10 mouse cellular contexts compared by ENCODE assay signal in the genomic region with DNA sequence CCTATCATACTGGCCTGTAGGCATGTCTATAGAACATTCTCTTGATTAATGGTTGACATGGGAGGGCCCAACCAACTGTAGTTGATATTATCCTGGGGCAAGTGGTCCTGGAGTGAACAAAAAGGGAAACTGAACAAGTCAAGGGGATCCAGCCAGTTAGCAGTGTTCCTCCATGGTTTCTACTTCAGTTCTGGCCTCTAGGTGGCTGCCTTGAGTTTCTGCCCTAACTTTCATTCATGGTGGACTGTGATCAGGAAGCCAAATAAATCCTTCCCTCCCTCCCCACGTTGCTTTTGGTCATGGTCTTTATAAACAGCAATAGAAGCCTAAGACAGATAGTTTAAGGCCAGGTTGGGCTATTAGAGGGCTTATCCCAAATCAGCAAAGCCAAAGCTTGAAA. TPM values are rescaled to one million over a fixed set of nuclear protein-coding genes. Genes with fewer than 3 reads are reported as not detected.
DNase-seq lines count a peak whose midpoint lies in the region; ATAC-seq and TF ChIP-seq lines count a peak whose summit lies in the region.
"Had no signal": no experiment of that assay in that cellular context is flagged by ENCODE, and none has a peak within 500 bp of the region (broad histone marks: within the 10 kb centered on the region; RNA-seq: fewer than 3 reads in every experiment).

No protein-coding gene starts in this region.

- no peak overlapping the region for H3K27ac ChIP-seq in ES-Bruce4 (ENCODE audit: insufficient read depth, low read length)
- no peak overlapping the region for H3K27ac ChIP-seq in heart, embryonic 10.5 days
- H3K27ac ChIP-seq: embryonic facial prominence, embryonic 12.5 days; limb, embryonic 15.5 days had no signal

- no peaks in the 10 kb centered on the region for H3K4me1 ChIP-seq in ES-Bruce4 (ENCODE audit: control insufficient read depth, insufficient read depth, low read length)
- peaks cover 17% of the 10 kb centered on the region; the same call in 1 of the 2 replicates for H3K4me1 ChIP-seq in heart, embryonic 10.5 days

- H3K4me3 ChIP-seq in ES-Bruce4 (ENCODE audit: low read depth, low read length), result no peak overlapping the region
- H3K4me3 ChIP-seq in heart, embryonic 10.5 days, result no peak overlapping the region
- H3K4me3 ChIP-seq: embryonic facial prominence, embryonic 12.5 days; limb, embryonic 15.5 days had no signal

- H3K9ac ChIP-seq in ES-Bruce4 (ENCODE audit: low read depth, poor library complexity, severe bottlenecking), result no peak overlapping the region
- H3K9ac ChIP-seq: embryonic facial prominence, embryonic 12.5 days; limb, embryonic 15.5 days had no signal

- TF ChIP-seq POLR2A in ES-Bruce4 (IDR thresholded peaks at IDR 0.05; ENCODE audit: insufficient read depth, low read length), result no peak

- CTCF ChIA-PET in Patski (lab: Charles Lee), result interaction anchor here (0.7 to 8.8 kb wide), 24 partner anchors 9 to 356 kb away, joined by 3 to 184 read pairs (median 4); a partner anchor contains a TSS

- in situ Hi-C loops in Patski (cut with MboI; ENCODE audit: low pct_unique_long_range_greater_than_20kb), result loop anchor here (5.0 to 10.0 kb wide), 3 partner anchors 188 to 345 kb away; no protein-coding TSS in a partner anchor

- H3K9me3 ChIP-seq in ES-Bruce4 (replicated peaks; ENCODE audit: control insufficient read depth, insufficient read depth, low read length, poor library complexity, severe bottlenecking), result no peaks in the 10 kb centered on the region
- H3K9me3 ChIP-seq in heart, embryonic 10.5 days, result no peaks in the 10 kb centered on the region
- H3K9me3 ChIP-seq: embryonic facial prominence, embryonic 12.5 days; limb, embryonic 15.5 days had no signal

- TF ChIP-seq CTCF in ES-Bruce4 (IDR thresholded peaks at IDR 0.05; ENCODE audit: low read depth, low read length) (peak; percentile 7), Patski (IDR thresholded peaks at IDR 0.05) (peak; percentile 71)

- WGBS in heart, embryonic 10.5 days, result 15% methylated on average over 1 of the region's 1 CpGs

- H3K27me3 ChIP-seq in ES-Bruce4 (ENCODE audit: control insufficient read depth, insufficient read depth, low read length, poor library complexity, severe bottlenecking), result peaks cover 2% of the 10 kb centered on the region; the same call in 1 of the 2 replicates
- H3K27me3 ChIP-seq in Patski, result no peaks in the 10 kb centered on the region
- peaks cover 38% of the 10 kb centered on the region for H3K27me3 ChIP-seq in heart, embryonic 10.5 days (ENCODE audit: insufficient read depth, poor library complexity, severe bottlenecking)

- no peak for ATAC-seq in Patski
- peak; percentile 63 for ATAC-seq in megakaryocyte progenitor cell, adult 5-6 weeks (replicated peaks; ENCODE audit: poor library complexity)
- ATAC-seq in activated CD4-positive, CD25-positive, alpha-beta regulatory T cell, adult 4 months, result no peak

- POLR2A ChIA-PET in Patski (lab: Charles Lee), result no interaction called here

- H3K36me3 ChIP-seq in ES-Bruce4 (ENCODE audit: control insufficient read depth, insufficient read depth, low read length, poor library complexity, severe bottlenecking), result no peaks in the 10 kb centered on the region
- no peaks in the 10 kb centered on the region for H3K36me3 ChIP-seq in heart, embryonic 10.5 days
- H3K36me3 ChIP-seq: embryonic facial prominence, embryonic 12.5 days; limb, embryonic 15.5 days had no signal

- DNase-seq in kidney, adult 9 months, result peak; percentile 54
- no peak for DNase-seq in kidney, postnatal 4 days
- DNase-seq in Patski (ENCODE audit: low read depth, low spot score), result no peak
- no peak for DNase-seq in heart, embryonic 10.5 days (ENCODE audit: low spot score)
- DNase-seq: gastrocnemius, postnatal 14 days had no signal

- TF ChIP-seq EP300 in ES-Bruce4 (IDR thresholded peaks at IDR 0.05; ENCODE audit: insufficient read depth, low read depth, low read length), result no peak

RNA-seq across cellular contexts. Expression of a gene that starts 3.5 kb away (rescaled TPM):
- 0.43 and 0.72 TPM in 2 replicates for polyA plus RNA-seq in ES-Bruce4 (2011; ENCODE audit: insufficient read depth, insufficient read length, low read depth, missing spikeins)
- polyA plus RNA-seq in Patski (2021), result 52.6 TPM
- total RNA-seq in megakaryocyte progenitor cell, adult 5-6 weeks (2015), result not detected in 2 replicates
- not detected in 2 replicates for total RNA-seq in megakaryocyte progenitor cell, adult 5-6 weeks (2017)
- polyA plus RNA-seq in activated CD4-positive, CD25-positive, alpha-beta regulatory T cell, adult 4 months (2017; shearing (Covaris generic)), result under 1 TPM in 1 of 2 experiments, not detected in 1; 0.22 TPM
- polyA plus RNA-seq in heart, embryonic 10.5 days (2016; fragmentation: Nextera tagmentation; extraction: Ambion mirVana), result 0.41 and 0.70 TPM in 2 replicates

Comparison
In these comparisons a context has a peak if more than half of its experiments do, and no peak if none do; other contexts are left out.
1. RNA of a gene that starts 3.5 kb away (polyA plus RNA-seq): 52.6 TPM in Patski (single experiment); 0.43 to 0.72 TPM in ES-Bruce4, 0.41 to 0.70 TPM in heart, embryonic 10.5 days and 0.22 TPM in activated CD4-positive, CD25-positive, alpha-beta regulatory T cell, adult 4 months; every median in the first group is over 10 times any median in the second.